Mouse (Mus musculus) MEL (cell line): ENCODE results near the gene Ankrd54.

Experiments
- HCFC1 ChIP-seq: IDR thresholded peaks from 2 replicates; pipeline ENCODE4 v1.6.1; 2012; ENCODE audit warnings: low read depth, mild to moderate bottlenecking, inconsistent platforms, low read length, improper control_type of control experiment, moderate library complexity
- SMC3 ChIP-seq: IDR thresholded peaks from 2 replicates; pipeline ENCODE4 v1.6.1; 2011; ENCODE audit warnings: low read depth, low read length, improper control_type of control experiment
- UBTF ChIP-seq: IDR thresholded peaks from 2 replicates; pipeline ENCODE4 v1.6.1; 2012; ENCODE audit warnings: low read depth, mild to moderate bottlenecking, inconsistent platforms, low read length, improper control_type of control experiment, moderate library complexity, borderline replicate concordance; ENCODE audit not compliant: insufficient read depth

- TF ChIP-seq SMC3 (no peak), HCFC1 (no peak), UBTF (no peak)
These were observed 11.0 kb downstream of the Ankrd54 start for GRCm38 (mm10) chr15:79051461-79052360.
